Mouse (Mus musculus) limb, embryonic 10.5 days (tissue): ENCODE measurements around the gene Ulk4. TPM values are rescaled to one million over a fixed set of nuclear protein-coding genes. Genes with fewer than 3 reads are reported as not detected.
A peak's percentile ranks its signal among the peaks of the same experiment; 100 is the strongest.
"Not testable (repeated sequence)": the region's sequence is repeated elsewhere in the genome, so short reads cannot be mapped to it uniquely, and the experiment has no call there.

Source experiments
- DNase-seq: peaks from one replicate; pipeline ENCODE4 v3.0.0-alpha.2; 2017; ENCODE audit warnings: low spot score
- H3K27ac ChIP-seq: fragments of 300-500 bp; sonication (generic); 2 replicates; pipeline ENCODE4 v1.5.1; 2016; ENCODE audit warnings: mild to moderate bottlenecking
- H3K27me3 ChIP-seq: fragments of 300-500 bp; sonication (generic); 2 replicates; pipeline ENCODE4 v1.6.1; 2016; ENCODE audit warnings: low read depth, mild to moderate bottlenecking; ENCODE audit not compliant: poor library complexity, severe bottlenecking
- H3K36me3 ChIP-seq: fragments of 300-500 bp; sonication (generic); 2 replicates; pipeline ENCODE4 v1.6.1; 2016; ENCODE audit warnings: mild to moderate bottlenecking, moderate library complexity
- H3K4me1 ChIP-seq: fragments of 300-500 bp; sonication (generic); 2 replicates; pipeline ENCODE4 v1.6.1; 2016
- H3K4me3 ChIP-seq: fragments of 300-500 bp; sonication (generic); 2 replicates; pipeline ENCODE4 v1.5.1; 2016; ENCODE audit warnings: mild to moderate bottlenecking, moderate library complexity
- H3K9me3 ChIP-seq: fragments of 300-500 bp; sonication (generic); replicated peaks from 2 replicates; pipeline ENCODE4 v1.6.1; 2016; ENCODE audit warnings: mild to moderate bottlenecking
- WGBS: fragments of 180-500 bp; shearing (Covaris S2); methylation state at CpG from one replicate; pipeline ENCODE4 v1.1.7; 2016; 5-methylcytosine and 5-hydroxymethylcytosine counted together
- polyA plus RNA-seq: library from polyadenylated mRNA; unstranded; fragments of >200 nt; fragmentation: Nextera tagmentation; extraction: Ambion mirVana; gene quantifications from 2 replicates; pipeline ENCODE4 v1.2.1, GENCODE M21; 2016

The Ulk4 gene
- polyA plus RNA-seq, 1 experiment from 2014 or later, result 140 TPM

DNA sequence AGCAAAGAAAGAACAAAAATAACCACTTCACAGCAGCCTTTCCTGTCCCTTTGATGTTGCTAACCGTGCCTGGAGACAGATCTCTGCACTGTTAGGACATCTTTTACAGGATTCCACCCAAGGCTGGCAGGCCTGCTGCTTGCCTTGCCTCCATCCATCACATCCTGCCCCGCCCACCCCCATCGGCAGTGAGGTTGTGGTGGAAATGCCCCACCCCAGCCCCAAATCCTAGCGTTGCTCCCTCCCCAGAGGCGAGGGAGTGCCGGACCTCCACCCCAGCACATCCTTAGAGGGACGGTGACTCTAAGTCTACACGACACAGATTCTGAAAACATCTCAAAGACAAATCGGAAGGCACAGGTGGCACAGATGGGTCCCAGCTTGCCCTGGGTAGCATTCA lies 219.6 kb downstream of the Ulk4 start:
- H3K4me1 ChIP-seq, result peaks cover 24% of the 10 kb centered on the region
- H3K4me3 ChIP-seq, result no peak overlapping the region
- no peaks in the 10 kb centered on the region for H3K36me3 ChIP-seq
- WGBS, result 30% methylated on average over 9 of the region's 9 CpGs
- DNase-seq, result no peak
- H3K9me3 ChIP-seq, result no peaks in the 10 kb centered on the region
- no peaks in the 10 kb centered on the region for H3K27me3 ChIP-seq
- no peak overlapping the region for H3K27ac ChIP-seq

DNA sequence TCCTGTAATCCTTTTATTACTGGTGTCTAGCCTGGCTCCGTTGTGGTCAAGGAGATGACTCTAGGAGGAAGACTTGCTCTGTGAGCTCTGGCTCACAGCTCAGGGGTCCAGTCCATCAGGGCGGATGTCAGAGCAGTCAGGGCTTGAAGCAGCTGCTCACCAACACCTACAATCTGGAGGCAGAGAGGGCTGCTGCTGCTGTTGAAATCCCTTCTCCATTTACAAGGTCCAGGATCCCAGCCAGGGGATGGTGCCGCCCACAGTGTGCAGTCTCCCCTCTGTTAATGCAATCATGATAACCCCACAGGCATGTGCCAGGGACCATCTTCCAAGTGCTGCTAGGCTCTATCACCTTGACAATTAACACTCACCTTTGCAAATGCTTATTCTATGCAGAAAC lies 220.5 kb downstream of the Ulk4 start:
- Histone ChIP-seq H3K9me3 (no peaks in the 10 kb centered on the region), H3K27ac (no peak overlapping the region), H3K36me3 (no peaks in the 10 kb centered on the region), H3K4me1 (peaks cover 18% of the 10 kb centered on the region), H3K4me3 (no peak overlapping the region), H3K27me3 (no peaks in the 10 kb centered on the region)
- 82% methylated on average over 3 of the region's 3 CpGs for WGBS
- DNase-seq, result no peak

DNA sequence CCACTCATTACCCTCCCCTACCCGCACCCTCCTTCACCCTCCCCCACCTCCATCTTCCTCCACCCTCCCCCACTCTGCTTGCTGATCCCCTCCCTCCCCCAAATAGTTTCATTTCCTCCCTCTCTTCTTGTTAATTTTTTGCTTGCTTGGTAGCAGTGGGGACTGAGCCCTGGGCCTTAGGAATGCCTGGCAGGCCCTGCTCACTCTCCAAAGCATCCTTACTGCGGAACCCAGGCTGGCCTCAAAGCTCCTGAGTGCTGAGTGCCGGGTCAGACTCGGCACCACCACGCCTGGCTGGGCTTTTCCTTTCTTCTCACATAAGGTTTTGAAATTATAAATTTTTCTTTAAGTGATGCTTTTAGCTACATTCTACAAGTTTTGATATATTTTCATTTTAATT lies 221.0 kb downstream of the Ulk4 start:
- H3K27ac ChIP-seq, result no peak overlapping the region
- H3K4me1 ChIP-seq, result peaks cover 18% of the 10 kb centered on the region
- H3K9me3 ChIP-seq, result no peaks in the 10 kb centered on the region
- no peaks in the 10 kb centered on the region for H3K36me3 ChIP-seq
- H3K4me3 ChIP-seq, result no peak overlapping the region
- 78% methylated on average over 5 of the region's 5 CpGs for WGBS
- no peak for DNase-seq
- H3K27me3 ChIP-seq, result no peaks in the 10 kb centered on the region

DNA sequence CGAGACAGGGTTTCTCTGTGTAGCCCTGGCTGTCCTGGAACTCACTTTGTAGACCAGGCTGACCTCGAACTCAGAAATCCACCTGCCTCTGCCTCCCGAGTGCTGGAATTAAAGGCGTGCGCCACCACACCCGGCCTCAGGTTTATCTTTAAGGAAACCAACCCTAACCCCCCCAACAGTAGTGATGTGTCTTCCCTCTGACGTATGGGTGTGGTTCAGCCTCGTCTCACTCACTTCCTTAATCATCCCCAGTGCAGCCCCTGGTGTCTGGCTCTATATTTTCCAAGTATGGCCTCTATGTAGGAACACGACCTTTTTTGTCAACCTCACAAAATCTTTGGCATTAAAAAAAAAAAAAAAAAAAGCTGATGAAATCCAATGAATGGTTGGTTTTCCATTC lies 231.3 kb downstream of the Ulk4 start:
- H3K36me3 ChIP-seq, DNase-seq, H3K9me3 ChIP-seq, H3K27me3 ChIP-seq, H3K27ac ChIP-seq, H3K4me3 ChIP-seq: not testable (repeated sequence)
- 77% methylated on average over 9 of the region's 9 CpGs for WGBS
- peaks cover 17% of the 10 kb centered on the region for H3K4me1 ChIP-seq

DNA sequence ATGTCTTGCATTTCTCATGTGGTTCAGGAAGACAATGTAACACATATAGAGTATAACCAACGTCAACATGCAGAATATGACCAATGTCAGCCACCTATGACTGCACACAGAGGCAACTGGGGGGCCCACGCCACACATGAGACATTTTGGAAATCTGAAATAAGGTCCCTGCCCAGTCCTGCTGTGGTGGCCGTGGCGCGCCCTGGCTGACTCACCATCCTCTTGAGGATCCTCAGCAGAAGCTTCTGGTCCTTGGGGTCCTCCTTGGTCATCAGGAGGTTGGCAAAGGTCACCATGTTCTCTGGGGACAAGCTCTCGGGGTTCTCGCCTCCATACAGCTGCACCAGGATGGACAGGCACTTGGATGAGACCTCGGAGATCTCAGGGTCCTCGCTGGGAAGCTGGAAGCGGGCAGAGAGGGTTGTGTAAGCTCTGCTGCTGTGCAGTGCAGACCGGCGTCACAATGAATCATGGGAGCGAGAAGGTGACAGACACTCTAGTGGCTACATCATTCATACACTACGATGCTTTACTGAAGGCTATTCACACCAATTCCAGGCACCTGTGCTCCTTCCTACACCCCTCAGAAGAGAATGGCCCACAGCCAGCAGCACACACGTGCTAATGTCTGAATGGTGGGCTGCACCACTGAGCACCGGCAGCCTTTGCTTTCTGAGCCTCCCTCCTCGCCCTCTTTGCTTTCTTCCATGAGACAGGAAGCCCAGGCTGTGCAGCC lies 232.4 kb downstream of the Ulk4 start:
- 78% methylated on average over 17 of the region's 17 CpGs for WGBS
- Histone ChIP-seq H3K27me3 (no peaks in the 10 kb centered on the region), H3K4me1 (peaks cover 17% of the 10 kb centered on the region), H3K4me3 (no peak overlapping the region), H3K36me3 (no peaks in the 10 kb centered on the region), H3K27ac (peak overlapping the region; percentile 67), H3K9me3 (no peaks in the 10 kb centered on the region)
- DNase-seq, result no peak

DNA sequence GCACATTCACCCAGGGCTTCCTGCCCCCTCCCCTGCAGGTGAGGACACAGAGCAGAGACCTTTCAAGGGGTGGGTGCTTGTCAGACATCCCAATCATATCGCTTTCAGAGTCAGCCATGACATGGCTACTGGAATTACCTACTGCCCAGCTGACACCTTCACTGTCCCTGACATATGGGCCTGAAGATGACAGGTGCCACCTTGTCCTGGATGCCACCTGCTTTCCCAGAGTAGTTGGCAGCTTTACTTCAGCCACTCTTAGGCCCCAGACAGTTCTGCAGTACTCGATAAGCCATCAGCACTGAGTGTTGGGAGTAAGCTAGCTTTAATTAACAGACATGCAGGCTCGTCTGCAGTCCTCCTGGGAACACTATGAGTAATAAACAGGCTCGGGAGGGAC lies 234.0 kb downstream of the Ulk4 start:
- Histone ChIP-seq H3K36me3 (no peaks in the 10 kb centered on the region), H3K27me3 (no peaks in the 10 kb centered on the region), H3K27ac (no peak overlapping the region), H3K9me3 (no peaks in the 10 kb centered on the region), H3K4me3 (no peak overlapping the region), H3K4me1 (peaks cover 25% of the 10 kb centered on the region)
- no peak for DNase-seq
- WGBS, result 90% methylated on average over 4 of the region's 4 CpGs

DNA sequence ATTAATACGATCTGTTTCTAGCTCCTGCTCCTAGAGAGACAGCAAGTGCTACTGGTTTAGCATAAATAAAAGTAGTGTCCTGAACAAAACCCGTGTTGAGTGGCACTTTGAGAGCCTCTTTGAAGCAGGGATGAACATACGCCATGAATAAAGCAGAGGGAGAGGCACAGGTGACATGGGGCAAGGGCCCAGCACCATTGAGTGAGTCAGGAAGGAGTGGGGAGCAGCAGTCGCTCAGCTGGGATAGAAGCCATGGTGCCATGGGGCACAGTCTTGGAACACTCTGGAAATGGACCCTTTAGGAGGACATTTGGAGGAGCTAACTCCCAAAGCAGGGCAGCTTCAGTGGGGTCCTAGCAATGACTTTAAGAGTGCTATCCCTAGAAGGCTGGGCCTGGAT lies 238.6 kb downstream of the Ulk4 start:
- Histone ChIP-seq H3K9me3 (no peaks in the 10 kb centered on the region), H3K4me1 (peaks cover 29% of the 10 kb centered on the region), H3K27ac (no peak overlapping the region), H3K27me3 (no peaks in the 10 kb centered on the region), H3K4me3 (no peak overlapping the region), H3K36me3 (no peaks in the 10 kb centered on the region)
- WGBS, result 68% methylated on average over 4 of the region's 4 CpGs
- DNase-seq, result no peak

DNA sequence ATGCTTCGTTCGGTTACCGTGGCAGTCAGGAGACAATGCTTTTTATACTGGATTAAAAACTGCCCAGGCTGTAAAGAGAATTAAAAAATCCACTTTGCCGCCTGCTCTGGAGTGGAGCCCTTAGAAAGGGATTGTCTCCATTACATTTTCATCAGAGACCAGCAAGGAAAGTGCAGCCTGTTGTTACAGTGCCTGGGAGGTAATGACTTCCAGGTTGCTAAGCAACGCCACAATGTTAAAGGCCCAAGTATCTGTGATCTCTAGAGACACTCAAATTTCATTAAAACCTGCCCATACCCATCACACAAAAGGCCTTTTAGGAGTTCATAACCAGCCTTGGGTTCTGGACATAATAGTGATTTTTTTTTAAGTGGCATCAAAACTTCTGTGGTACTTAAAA lies 239.0 kb downstream of the Ulk4 start:
- H3K27ac ChIP-seq, result 0 out of 2 replicates have a peak overlapping the region, but pooled peaks have one; percentile 14
- DNase-seq, result no peak
- peaks cover 33% of the 10 kb centered on the region for H3K4me1 ChIP-seq
- no peaks in the 10 kb centered on the region for H3K36me3 ChIP-seq
- WGBS, result 70% methylated on average over 5 of the region's 5 CpGs
- H3K4me3 ChIP-seq, result no peak overlapping the region
- H3K9me3 ChIP-seq, result no peaks in the 10 kb centered on the region
- H3K27me3 ChIP-seq, result no peaks in the 10 kb centered on the region

DNA sequence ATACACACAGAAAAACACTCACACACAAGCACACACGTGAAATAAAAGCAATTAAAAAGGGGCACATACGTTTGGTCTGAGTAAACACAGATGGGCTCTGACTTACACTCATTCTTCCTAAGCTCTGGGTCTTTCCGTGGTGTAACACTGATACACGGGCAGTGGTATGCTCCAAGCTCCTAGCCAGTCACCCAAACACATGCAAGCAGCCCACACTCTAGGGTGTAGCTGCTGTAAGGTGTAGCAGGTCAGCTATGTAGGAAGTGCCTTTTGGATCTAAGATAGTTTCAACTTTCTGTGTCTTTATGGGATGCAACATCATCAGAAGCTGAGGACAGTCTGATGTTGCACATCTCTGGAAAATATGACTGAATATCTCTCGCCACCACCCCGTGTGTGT lies 241.7 kb downstream of the Ulk4 start:
- DNase-seq, result no peak
- no peak overlapping the region for H3K4me3 ChIP-seq
- no peaks in the 10 kb centered on the region for H3K27me3 ChIP-seq
- peaks cover 51% of the 10 kb centered on the region for H3K4me1 ChIP-seq
- H3K27ac ChIP-seq, result no peak overlapping the region
- 80% methylated on average over 6 of the region's 6 CpGs for WGBS
- no peaks in the 10 kb centered on the region for H3K9me3 ChIP-seq
- H3K36me3 ChIP-seq, result no peaks in the 10 kb centered on the region

DNA sequence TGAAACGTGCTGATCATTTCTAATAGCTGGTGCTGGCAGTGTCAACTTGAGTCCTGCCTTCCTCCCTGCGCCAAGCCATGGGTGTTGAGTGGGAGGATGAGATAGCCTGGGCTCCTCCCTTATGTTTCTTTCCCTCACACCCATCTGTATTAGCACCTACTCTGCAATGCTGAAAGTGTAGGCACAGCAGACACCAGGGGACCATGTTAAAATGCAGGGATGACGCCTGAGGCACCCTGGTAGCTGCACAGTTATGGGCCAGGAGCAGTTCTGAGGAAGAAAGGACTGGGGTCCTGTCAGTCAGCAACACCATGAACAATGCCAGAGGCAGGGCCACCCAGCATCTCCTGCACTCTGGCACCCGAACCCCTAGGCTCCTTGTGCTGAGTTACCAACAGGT lies 243.4 kb downstream of the Ulk4 start:
- Histone ChIP-seq H3K4me1 (peaks cover 48% of the 10 kb centered on the region), H3K27ac (no peak overlapping the region), H3K9me3 (no peaks in the 10 kb centered on the region), H3K4me3 (no peak overlapping the region), H3K36me3 (no peaks in the 10 kb centered on the region), H3K27me3 (no peaks in the 10 kb centered on the region)
- no peak for DNase-seq
- 86% methylated on average over 4 of the region's 4 CpGs for WGBS

DNA sequence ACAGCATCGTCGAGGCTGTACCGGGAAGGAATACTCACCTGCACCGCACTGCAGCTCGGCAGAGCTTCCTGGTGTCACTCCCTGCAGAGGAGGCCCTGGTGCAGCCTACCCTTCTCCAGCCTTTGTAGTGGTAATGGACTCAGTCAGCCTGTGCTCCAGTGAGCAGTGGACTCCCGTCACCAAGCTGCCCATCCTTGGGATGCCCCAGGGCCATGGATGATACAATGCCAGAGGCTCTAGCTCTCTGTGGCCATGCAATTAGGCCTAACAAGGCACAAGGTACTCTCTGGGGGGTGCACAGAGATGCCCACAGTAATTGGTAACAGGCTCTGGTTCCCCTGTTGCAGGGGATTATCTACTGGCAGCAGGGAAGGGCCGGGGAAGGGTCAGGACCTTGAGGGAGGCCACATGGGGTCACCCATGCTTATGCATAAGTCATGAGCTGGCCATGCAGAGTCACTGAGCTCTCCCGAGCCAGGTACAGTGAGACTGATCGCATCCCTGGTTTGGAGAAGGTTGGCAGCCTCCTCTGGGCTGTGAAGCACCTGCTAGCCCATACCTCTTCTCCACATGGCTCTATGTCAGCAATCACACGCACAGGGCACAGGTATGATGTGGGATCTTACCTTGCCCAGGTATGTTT lies 244.6 kb downstream of the Ulk4 start:
- 0 out of 2 replicates have a peak overlapping the region, but pooled peaks have one; percentile 30 for H3K27ac ChIP-seq
- H3K4me1 ChIP-seq, result peaks cover 37% of the 10 kb centered on the region
- no peak overlapping the region for H3K4me3 ChIP-seq
- no peaks in the 10 kb centered on the region for H3K27me3 ChIP-seq
- H3K36me3 ChIP-seq, result no peaks in the 10 kb centered on the region
- WGBS, result 55% methylated on average over 10 of the region's 10 CpGs
- no peaks in the 10 kb centered on the region for H3K9me3 ChIP-seq
- no peak for DNase-seq

DNA sequence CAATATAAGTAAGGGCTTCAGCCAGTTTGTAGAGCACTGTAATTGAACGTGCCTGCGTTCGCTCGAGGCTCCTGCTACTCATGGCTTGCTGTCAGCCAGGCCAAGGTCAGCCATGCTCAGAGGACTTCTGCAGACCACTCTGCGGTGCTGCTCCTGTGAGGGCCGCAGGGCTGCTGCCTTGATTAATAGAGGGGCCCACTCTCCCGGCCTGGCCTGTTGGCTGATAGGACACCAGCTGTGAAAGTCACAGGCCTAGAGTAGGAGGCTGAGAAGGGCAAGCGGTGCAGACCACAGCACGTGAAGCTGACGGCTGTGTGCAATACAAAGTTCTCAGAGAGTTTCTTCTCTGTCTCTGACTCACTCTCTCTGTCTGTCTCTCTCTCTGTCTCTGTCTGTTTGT lies 246.0 kb downstream of the Ulk4 start:
- no peaks in the 10 kb centered on the region for H3K36me3 ChIP-seq
- 0 out of 2 replicates have a peak overlapping the region, but pooled peaks have one; percentile 7 for H3K27ac ChIP-seq
- no peak for DNase-seq
- no peak overlapping the region for H3K4me3 ChIP-seq
- no peaks in the 10 kb centered on the region for H3K27me3 ChIP-seq
- WGBS, result 51% methylated on average over 10 of the region's 10 CpGs
- peaks cover 22% of the 10 kb centered on the region for H3K4me1 ChIP-seq
- no peaks in the 10 kb centered on the region for H3K9me3 ChIP-seq

DNA sequence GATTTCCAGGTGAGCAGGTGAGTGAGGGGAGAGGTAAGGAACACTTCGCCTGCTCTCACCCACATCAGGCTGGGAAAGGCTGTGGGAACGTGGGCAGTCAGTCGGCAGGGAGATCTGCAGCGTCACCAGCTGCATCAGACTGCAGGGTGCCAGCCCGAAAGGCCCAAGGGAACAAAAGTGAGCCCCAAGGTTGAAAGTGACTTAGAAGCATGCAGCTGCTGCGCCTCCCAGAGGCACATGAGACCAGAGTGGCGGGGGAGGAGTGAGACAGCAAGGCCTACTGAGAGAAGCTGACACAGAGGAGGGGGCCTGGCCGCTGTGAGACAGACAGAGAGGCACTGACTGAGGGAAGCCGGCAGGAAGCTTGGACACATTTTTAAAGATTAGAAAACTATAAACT lies 247.2 kb downstream of the Ulk4 start:
- Histone ChIP-seq H3K4me3 (no peak overlapping the region), H3K27ac (no peak overlapping the region), H3K9me3 (no peaks in the 10 kb centered on the region), H3K4me1 (peaks cover 22% of the 10 kb centered on the region), H3K36me3 (no peaks in the 10 kb centered on the region), H3K27me3 (no peaks in the 10 kb centered on the region)
- WGBS, result 59% methylated on average over 9 of the region's 9 CpGs
- DNase-seq, result no peak
